Mouse (Mus musculus) G1E-ER4 (cell line): ENCODE results near the gene 4930548H24Rik. TPM values are rescaled to one million over a fixed set of nuclear protein-coding genes. Genes with fewer than 3 reads are reported as not detected.
"Not testable (repeated sequence)": the region's sequence is repeated elsewhere in the genome, so short reads cannot be mapped to it uniquely, and the experiment has no call there.

Experiments
- GATA1 ChIP-seq: IDR thresholded peaks from one replicate; pipeline ENCODE4 v1.8.0; 2012; ENCODE audit warnings: low read length, inconsistent platforms
- polyA plus RNA-seq: library from polyadenylated mRNA; stranded (reverse); fragments of >175 nt; gene quantifications from 2 replicates; pipeline ENCODE4 v1.2.3, GENCODE M21; 2012

4930548H24Rik gene
- polyA plus RNA-seq, 1 experiment: not detected

DNA sequence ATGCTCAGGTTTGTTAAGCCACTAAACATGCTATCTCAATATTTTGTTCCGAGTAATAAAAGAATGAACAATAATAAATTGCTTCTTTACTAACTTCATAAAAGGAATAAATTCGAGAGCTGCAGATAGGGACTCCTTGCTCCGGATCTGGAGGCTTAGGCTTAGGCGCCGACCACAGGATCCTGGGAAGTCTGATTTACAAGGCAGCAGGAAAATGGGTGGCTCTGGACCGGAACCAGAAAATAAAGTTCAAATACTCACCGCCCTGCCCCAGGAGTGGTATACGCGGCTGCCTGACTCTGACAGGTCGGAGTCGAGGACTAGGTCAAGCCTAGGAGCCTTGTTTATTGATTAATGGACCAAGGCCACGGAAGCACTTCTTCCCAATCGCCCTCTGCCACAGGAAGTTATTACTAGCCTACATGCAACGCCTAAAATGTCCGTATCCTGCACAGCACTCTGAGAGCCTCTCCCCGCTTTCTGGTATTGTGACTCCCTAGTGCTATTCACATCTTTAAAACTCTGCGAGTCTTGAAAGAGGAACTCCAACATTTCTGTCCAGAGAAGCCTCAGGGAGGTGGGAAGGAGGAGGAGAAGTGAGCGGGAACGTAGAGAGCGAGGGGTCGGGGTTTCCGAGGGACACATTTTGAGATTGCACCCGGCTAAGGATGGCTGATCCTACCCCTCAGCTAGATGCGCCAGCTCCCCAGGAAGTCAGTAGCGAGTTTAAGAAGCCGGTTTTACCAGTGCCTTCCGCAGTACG lies 41.0 kb downstream of the 4930548H24Rik start, which contains the start of gene Slc4a1ap:
Gene Slc4a1ap, plus strand, starts transcription at position 642 of the 763 bp plus-strand sequence.
- no peak for TF ChIP-seq GATA1

DNA sequence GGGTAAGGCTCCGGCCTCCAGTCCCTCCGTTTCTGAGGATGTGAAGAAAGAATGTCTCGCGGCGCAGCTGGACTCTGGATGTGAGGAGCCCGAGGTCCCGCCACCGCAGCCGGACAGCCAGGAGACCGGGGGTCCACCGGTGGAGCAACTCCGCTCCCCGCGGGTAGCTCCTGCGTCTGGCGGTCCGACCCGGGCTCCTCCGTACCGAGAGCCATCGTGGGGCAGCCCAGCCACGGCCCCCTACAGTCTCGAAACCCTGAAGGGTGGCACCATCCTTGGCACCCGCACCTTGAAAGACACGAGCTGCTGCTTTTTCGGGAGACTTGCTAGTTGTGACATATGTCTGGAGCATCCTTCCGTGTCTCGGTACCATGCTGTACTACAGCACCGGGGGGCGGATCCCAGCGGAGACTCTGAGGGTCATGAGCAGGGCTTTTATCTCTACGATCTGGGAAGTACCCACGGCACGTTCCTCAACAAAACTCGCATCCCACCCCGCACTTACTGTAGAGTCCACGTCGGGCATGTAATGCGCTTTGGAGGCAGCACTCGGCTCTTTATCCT lies 41.7 kb downstream of the 4930548H24Rik start:
- no peak for TF ChIP-seq GATA1

DNA sequence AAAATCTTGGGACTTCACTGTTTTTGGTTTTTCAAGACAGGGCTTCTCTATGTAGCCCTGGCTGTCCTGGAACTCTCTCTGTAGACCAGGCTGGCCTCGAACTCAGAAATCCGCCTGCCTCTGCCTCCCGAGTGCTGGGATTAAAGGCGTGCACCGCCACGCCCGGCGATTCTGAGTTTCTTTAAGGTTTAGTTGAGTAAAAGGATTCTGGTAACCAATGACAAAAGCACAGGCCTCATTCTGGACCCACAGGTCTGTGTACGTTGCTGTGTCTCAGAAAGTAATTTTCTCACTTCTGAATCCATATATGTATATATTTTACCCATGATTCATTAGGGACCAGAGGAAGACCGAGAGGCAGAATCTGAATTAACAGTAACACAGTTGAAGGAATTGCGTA lies 42.2 kb downstream of the 4930548H24Rik start, which contains the start of gene Supt7l:
Gene Supt7l, minus strand, starts transcription at position 101 of the 400 bp plus-strand sequence.
- not testable (repeated sequence) for TF ChIP-seq GATA1

DNA sequence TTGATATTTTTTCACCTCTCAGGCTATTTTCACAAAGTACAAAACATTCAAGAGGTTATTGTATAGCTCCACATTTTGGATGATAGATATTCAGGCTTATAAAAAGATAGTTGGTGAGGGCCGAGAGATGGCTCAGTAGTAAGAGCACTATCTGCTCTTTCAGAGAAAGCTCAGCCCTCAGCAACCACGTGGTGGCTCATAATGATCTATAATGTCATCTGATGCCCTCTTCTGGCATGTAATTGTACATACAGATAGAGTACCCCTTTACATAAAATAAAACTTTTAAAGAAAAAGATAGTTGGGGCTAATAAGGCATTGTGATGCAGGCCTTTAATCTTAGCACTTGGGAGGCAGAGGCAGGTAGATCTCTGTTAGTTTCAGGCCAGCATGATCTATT lies 43.0 kb downstream of the 4930548H24Rik start:
- TF ChIP-seq GATA1: no peak

DNA sequence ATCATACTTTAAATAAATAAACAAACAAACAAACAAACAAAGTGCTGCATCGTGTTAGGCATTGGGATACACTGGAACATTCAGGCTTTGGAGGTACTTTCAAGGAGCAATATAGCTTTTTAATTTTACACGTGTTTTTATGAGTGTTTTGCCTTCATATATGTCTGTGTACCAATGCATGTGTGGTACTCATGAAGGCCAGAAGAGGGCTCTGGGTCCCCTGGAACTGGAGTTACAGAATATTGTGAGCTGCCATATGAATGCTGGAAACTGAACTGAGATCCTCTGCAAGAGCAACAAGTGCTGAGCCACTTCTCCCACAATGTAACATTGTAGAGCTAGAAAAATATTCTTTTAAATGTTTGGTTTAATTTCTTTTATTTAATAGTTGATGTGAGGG lies 49.7 kb downstream of the 4930548H24Rik start:
- TF ChIP-seq GATA1: no peak

Other genes with a start within 250 kb of the 4930548H24Rik start
- 14.4 and 18.7 TPM in 2 replicates for gene Nrbp1, start 244.9 kb upstream of the 4930548H24Rik start, polyA plus RNA-seq
- gene Gm9970, start 244.5 kb upstream of the 4930548H24Rik start, polyA plus RNA-seq: 0.16 and 0.54 TPM in 2 replicates
- 8.9 and 12.1 TPM in 2 replicates for gene Krtcap3, start 234.0 kb upstream of the 4930548H24Rik start, polyA plus RNA-seq
- 24.8 and 33.1 TPM in 2 replicates for gene Ift172, start 194.6 kb upstream of the 4930548H24Rik start, polyA plus RNA-seq
- gene Fndc4, start 189.7 kb upstream of the 4930548H24Rik start, polyA plus RNA-seq: not detected in 2 replicates
- 0.03 and 0.08 TPM in 2 replicates for gene Gckr, start 188.3 kb upstream of the 4930548H24Rik start, polyA plus RNA-seq
- 15.1 and 15.3 TPM in 2 replicates for gene Zfp512, start 33.3 kb upstream of the 4930548H24Rik start, polyA plus RNA-seq
- 31.2 and 46.7 TPM in 2 replicates for gene Gpn1, start 9.0 kb downstream of the 4930548H24Rik start, polyA plus RNA-seq
- gene Slc4a1ap, start 41.3 kb downstream of the 4930548H24Rik start, polyA plus RNA-seq: 19.6 and 20.0 TPM in 2 replicates
- 4.6 and 14.5 TPM in 2 replicates for gene Supt7l, start 42.1 kb downstream of the 4930548H24Rik start, polyA plus RNA-seq
- 3.8 and 4.0 TPM in 2 replicates for gene Mrpl33, start 111.2 kb downstream of the 4930548H24Rik start, polyA plus RNA-seq
- gene Rbks, start 211.9 kb downstream of the 4930548H24Rik start, polyA plus RNA-seq: 6.3 and 7.9 TPM in 2 replicates
- gene Babam2, start 211.9 kb downstream of the 4930548H24Rik start, polyA plus RNA-seq: 43.6 and 58.5 TPM in 2 replicates